Mouse (Mus musculus) erythroblast, embryonic 14.5 days (primary cell): ENCODE measurements around the gene Pus7l.

Source experiments
- GATA1 ChIP-seq: IDR thresholded peaks from 2 replicates; pipeline ENCODE4 v1.6.1; 2012; ENCODE audit warnings: low read length, inconsistent platforms, mixed read lengths
- TAL1 ChIP-seq: IDR thresholded peaks from 3 replicates; pipeline ENCODE4 v1.6.1; 2012; ENCODE audit warnings: low read length, inconsistent platforms, mixed read lengths

DNA sequence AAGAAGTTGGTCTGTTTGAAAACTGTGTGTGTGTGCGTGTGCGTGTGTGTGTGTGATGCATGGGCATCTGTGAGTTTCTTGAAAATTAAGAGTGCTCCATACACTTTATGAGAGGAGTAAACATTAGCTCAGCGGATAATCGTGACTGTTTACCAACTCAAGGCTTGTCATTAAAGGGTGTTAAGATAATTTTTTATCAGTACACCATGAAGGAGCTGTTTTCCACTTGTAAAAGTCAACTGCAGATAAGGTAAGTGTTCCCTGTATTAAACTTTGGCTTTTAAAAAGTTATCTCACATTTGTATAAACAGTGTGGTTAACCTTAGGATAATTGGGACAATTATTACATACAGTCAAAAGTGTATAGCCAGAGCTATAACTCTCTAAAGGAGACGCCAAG, 11.0 kb downstream of the Pus7l start:
- TF ChIP-seq TAL1 (no peak), GATA1 (no peak)
